Mouse (Mus musculus) testis, postnatal 10 days (tissue): Measurements from ENCODE around the gene Gpam.

Source experiments
- DNase-seq: peaks from one replicate; pipeline ENCODE4 v3.0.0; 2021; ENCODE audit warnings: low spot score

The Gpam gene

DNA sequence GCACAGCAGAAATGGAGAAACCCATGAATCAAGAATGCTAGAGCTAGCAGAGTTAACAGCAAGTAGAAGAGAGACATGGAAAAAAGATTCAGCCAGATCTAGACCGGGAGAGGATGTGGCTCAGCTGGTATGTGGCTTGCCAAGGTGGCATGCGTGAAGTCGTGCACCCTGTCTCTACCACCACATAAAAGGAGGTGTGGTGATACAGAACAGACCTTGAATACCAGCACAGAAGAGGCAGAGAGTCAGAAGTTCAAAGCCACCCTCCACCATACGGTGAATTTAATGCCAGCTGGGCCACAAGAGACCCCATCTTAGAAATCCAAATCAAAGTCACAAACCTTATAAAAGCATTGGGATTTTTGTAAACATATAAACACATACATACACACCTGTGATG lies 25.4 kb downstream of the Gpam start:
- no peak for DNase-seq

DNA sequence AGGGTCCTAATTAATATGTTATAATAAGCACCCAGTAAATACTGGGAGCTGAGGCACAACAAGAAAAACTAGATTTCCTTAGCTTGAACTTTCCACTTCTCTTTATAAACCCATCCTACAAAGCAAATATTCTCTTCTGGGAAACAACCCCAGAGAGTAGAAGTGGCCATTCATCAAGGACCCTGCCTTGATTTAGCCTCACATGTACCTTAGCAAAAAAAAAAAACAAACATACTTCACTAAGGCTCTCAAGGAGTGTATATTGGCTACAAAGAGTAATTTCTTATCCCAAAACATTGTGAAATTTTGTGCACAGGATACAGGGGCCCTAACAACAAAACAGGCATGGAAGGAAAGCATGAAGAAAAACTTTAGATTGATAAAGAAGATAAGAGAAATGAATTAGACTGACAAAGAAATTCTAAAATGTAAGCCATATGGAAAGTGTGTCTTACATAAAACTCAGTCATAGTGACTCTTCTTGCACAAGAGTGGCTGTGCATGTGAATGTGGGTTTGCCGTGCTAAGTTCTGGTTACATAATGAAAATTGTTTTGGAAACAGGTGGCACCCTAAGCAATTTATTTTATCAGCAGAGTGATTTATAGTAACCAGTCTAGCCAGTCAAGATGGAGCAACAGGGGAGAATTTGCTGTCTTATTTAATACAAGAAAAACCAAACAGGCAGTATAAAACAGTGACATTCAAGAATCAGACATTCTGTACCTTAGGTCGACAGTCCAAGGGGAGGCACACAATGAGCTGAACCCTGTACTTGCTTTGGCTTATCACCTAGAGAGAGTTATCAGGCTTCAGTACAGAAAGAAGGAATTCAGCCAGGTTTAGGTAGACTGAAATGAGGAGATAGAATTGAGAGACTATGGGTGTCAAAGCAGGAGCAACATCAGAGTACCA lies 26.6 kb downstream of the Gpam start:
- no peak for DNase-seq

DNA sequence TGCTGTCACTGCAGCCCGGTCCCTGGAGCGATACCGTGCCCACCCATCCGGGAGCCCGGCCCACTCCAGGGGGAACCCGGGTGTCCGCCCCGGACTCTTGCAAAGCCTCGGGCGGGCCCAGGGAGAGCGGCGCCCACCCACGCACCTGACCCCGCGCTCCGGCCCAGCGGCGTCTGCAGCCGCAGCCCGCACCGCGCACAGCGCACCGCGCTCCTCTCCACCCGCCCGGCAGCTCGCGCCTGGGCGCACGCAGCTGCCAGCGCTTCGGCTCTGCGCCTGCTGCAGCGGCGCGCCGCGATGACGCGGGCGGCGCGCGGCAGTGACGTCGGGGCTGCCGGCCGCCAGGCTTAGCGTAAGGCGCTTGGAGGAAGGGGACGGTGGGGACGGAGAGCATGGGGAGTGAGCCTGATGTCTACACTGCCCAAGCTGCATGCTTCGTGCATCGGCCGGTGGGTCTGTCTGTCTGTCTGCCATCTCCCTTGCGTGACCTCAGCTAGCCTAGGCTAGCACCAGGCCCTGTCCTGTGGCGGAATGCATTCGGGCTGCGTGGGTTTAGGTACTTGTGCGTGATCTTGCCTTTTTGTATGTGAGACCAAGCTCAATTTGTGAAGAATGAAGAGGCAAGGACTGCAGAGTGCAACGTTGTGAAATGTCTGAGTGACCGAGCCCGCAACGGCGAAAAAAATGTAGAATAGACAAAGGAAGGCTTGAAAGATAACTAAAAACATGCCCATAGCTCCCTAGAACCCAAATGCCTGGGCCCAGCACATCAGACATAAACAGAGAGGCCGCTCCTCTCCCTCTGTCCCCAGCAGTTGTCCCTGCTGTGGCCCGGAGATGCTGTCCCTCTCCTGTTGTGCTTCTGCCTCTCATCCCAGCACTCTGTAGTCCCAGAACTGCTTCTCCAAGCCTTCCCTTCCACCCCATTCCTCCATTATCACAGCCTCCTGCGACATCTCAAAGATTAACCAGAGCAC lies 27.6 kb downstream of the Gpam start:
- peak; percentile 87 for DNase-seq

DNA sequence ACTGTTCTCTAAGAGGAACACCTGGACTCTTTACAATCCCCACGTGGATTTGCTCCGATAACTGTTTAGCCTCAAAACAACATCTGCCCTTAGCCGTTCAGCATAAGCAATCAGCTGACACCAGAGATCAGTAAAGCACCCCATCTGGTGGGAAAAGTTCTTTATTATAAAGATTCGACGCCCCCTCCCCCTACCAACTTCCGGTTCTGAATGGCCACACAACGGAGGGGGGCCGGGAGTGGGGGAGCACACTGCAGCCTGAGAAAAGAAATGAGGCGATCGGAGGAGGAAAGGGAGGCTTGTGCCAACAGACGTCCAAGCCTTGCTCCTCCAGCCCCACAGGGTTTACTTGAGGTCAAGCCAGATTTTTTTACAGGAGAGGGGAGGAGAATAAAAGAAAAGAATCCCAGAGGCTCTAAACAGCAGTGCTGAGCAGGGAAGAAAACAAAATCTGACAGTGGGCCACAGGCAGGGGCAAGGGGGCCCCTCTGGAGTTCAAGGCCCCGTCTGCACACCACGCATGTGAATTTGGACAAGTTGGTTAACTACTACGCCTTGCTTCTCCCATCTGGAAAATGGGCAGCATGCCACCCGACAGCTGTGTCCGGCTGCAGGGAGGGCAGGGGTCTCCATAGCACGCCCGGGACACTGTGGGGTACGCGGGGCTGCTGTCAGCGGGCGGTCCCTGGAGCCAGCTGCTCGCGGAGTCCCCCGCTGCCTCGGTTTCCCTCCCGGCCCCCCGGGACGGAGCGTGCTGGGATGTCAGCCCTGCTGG lies 28.4 kb downstream of the Gpam start:
- peak; percentile 84 for DNase-seq

DNA sequence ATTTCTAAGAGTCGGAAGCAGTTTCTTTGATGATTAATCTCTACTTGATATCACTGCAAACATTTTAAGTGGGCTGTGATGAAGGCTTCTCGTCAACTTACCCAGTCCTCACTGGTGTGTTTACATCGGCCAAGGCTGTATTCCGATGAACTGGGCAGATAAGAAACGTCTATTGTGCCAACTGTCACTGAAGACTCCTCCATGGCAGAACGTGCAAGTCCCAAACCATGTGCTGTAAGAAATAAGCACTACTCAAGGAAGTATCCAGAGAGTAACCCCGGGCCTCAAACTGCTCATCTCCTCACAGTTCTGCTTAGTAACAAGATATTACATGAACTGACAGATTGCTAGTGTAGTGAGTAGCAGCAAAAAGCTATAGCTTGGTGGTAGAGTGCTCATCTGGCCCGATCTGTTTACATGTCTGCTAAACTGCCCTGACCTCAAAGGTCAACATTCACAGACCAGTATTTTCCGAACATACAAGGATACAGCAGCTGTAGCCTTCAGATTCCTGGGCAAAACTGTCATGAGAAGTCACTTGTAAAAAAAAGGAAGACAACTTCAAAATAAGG lies 29.6 kb downstream of the Gpam start:
- DNase-seq = no peak

DNA sequence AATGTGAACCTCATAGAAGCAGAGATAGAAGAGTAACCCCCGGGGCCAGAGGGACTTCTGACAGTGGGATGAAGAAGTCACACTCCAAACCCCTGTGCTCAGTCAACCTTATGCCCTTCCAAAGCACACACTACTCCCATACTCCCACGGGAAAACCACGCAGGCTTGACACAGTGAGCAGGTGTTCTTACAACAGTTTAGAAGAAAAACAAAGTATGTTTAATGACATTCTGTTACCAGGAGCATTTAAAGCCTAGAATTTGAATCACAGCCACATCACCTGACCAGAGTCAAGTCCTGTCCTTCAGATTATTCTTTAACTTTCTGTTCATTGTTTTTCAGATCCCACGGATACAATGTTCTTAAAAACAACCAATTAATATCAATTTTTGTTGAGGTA lies 30.4 kb downstream of the Gpam start:
- DNase-seq = no peak

DNA sequence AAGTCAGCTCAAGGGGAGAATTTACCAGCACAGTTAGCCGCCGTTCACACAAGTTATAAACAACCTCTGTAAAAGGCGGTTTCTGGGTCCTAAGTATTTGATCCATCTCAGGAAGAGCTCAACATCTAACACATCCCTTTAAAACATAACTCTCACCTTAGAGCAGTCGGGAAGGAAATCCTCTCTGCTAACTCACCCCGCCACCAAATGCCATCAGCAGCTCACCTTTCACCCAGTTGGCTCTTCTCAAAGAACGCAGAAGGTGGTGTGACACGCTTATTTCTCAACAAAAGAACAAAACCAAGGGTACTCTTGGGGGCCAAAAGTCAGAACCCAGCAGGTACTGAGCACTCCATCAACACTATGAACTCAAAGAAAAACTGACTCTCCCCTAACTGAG lies 31.5 kb downstream of the Gpam start:
- no peak for DNase-seq

DNA sequence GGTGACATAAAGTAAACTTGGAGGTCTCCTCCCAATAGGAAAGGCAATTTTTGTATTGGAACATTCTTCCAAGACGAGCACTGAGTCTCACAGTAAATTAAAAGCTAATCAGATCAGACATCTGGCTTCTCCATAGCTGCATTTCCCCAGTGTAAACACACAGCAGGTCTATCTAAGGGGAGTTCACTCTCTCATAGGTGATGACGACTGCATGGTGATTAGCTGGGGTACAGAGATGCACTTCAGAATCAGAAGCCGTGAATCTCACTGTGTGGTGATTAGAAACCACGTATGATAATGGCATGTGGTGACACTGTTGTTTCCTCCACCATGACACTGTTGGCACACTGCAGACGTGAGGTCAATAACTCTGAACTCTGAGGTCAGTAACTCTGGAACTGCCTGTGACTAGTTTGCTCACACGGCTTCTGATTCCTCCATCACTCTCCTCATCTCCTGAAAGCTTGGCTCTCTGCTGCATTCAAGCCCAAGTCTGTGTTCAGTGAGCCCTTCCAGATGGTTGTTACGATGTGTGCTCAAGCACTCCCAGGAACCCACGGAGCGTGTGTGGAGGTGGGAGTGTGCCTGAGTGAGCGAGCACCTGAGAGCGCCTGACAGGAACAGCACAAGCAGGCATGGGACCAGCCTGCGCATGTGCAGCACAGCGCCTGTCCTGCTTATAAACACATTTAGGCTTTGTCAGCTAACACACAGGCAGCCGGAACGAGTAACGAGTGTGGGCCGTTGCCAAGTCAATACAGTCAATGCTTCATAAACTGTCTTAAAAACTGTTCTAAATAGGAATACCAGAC lies 35.2 kb downstream of the Gpam start:
- DNase-seq = no peak

DNA sequence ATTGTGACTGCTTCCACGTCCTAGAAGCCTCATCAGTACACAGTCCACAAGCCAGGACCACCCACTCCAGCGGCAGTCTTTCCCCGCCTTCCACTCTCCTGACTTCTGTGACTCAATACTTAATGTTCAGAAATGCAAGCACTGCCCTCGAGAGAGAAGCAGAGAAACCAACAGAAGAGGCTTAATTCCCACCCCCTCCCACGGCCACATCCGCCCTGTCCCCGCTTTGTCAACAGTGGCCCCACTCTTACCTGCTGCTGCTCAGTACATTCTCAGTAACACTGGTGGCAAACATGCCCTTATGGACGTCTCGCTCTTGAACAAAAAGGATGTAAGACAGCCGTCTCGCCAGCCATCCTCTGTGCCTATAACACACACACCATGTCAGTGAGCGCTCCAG lies 36.2 kb downstream of the Gpam start:
- DNase-seq = no peak

DNA sequence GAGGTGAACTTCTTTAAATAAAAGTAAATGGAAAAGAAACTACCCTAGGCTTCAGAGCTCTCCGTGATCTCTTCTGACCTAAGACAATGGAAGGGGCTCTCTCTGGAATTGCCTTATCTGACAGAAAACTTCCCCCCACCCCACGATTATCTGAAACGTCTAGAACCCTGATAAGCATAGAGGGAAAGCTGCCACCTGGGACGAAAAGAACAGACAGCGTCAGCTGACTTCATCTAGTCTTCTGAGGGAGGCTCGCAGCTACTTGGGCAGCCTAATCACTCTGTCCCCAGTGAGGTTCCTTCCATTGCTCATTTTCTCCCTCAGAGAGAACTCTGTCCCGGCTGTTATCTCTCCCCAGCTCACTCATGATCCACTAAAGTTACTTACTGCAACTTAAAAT lies 36.9 kb downstream of the Gpam start:
- no peak for DNase-seq

DNA sequence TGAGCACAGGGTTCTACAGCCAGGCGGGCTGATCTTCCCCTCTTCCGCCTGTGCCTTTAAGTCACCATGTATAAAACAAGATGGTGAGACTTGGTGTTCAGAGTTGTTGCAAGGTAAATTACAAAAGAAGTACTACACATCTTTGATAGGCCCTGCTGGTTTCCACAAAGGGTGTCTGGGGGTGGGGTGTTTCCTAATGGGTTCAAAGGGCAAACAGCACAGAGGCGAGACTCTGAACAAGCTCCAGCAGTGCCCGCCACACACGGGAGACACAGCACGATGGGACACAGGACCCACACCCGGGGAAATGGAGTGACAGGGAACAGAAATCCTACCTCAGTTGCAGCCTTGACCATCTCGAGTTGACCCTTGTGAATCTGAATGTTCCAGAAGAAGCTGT lies 39.3 kb downstream of the Gpam start:
- no peak for DNase-seq

DNA sequence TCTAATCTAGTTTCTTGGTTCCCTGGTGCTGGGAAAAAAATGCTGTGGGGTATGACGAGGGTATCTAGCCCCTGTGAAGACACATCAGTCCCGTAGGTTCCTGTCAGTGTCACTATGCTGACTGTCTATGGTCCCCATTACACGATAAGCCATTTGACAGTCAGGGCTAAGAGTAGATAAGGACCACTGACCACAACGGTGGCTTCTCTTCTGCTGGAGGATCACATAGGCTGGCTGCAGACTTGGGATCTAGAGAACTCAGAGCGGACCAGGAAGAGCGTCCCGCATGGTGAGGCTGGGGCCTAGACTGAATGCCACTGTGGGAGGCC lies 41.2 kb downstream of the Gpam start:
- DNase-seq = no peak

DNA sequence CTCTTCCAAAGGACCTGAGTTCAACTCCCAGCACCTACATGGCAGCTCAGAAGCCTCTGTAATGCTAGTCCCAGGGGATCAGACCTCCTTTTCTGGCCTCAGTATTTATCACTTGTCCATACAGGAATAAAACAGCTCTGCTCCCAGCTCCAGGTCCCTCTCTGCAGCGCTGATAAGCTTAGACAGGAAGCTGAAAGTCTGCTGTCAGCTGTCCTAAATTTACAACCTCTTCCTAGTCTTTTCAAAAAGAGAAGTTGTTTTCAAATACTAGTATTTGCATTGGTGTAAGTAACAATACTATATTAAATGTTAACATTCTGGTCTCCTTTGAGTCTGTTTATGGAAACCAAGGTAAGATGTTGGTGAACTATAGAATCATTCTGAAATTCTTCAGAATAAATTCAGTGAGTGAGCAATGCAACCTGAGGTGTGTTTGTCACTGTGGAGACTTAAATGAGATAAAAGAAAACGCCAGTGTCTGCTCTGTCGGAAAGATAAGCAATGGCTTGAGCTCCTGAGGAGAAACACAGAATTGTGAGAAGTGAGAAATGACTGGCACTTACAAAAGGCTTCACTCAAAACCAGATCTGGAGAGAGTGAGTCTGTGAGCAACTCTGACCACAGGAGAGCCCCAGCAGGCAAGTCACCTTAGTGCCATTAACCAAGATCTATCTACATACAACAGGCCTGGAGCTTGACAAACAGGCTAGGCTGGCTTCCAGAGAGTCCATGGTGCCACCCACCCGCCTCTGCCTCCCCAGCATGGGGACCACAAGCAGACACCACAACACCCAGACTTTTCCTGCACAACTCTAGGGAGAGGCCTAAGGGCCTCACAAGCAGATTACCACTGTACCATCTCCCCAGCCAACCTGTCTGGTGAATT lies 41.8 kb downstream of the Gpam start:
- no peak for DNase-seq

DNA sequence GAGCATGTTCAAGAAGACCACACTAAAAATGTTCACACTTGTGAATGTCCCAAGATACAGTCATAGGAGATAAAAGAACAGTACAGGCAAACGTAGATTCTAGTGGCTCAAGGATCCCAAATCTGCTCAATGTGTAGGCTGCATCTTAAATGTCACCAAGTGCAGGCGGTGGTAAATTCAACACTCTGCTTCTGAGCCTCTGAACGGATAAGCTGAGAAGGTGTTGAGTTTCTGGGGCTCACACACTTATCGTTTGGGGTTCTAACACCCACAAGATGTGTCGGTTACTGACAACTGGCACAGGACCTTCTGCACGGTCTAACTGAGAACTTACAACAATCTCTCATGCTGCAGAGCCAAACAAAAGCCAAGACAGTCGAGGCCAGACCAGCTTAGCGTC lies 50.2 kb downstream of the Gpam start:
- no peak for DNase-seq

DNA sequence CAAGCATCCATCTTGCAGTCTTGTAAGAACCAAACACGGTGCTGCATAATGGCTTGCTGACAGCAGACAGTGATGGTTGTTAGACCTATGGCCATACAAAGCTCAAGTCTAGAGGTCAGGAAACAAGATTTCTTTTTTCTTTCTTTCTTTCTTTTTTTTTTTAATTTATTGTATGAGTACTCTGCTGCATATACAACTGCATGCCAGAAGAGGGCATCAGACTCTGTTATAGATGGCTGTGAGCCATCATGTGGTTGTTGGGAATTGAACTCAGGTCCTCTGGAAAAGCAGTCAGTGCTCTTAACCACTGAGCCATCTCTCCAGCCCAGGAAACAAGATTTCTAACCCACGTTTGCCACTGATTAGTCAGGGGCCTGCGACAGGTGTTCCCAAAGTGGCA lies 54.0 kb downstream of the Gpam start:
- DNase-seq = no peak

DNA sequence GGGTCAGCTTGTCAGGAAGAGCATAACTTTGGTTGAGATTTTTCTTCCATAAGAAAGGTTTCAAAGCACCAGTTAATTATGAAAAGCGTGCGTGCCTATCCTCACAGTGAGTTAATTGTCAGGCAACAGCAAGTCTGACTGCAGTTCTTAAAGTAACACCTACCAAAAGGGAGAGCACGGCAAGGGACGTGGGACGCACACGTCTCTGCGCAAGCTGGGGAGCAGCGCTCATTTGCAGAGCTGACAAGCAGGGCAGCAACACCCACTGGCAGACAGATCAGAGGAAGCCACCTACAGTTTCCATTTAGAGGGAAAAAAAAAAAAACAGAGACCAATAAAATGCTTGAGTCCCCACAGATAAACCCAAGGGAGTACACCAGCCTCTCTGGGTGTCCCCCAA lies 58.0 kb downstream of the Gpam start:
- no peak for DNase-seq

DNA sequence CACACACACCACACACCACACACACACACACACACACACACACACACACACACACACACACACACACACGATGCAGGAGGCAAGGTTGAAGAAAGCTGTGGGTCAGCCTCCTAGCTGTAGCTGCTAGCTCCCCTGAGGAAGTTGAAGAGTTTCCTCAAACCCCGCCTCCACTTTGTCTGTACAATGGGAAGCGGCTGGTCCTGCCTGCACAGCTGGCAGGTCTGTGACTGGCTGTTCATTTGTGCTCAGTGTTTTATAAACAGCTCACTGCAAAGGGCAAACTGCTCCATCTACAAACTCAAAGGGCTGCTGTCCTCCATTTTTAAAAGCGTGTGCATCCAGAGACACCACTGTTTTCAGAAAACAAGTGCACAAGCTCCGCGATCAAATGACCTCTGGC lies 63.8 kb downstream of the Gpam start:
- no peak for DNase-seq

DNA sequence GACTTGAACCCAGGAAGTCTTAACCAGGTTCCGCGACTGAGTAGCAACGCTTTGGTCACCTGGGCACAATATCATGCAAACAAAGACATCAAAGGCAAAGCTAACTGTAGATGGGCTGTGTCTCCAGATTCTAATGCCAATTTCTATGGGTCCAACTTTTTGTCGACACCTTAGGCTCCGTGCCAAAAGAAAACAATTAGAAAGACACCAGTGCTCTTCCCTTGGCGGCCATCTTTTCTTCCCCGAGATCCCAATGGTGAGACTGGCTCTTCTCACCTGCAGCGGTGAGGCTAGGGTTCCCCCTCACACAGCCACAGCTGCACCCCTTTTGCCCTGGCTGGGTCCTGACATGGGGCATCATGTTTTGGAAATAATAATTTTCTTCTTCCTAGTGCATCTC lies 64.5 kb downstream of the Gpam start:
- DNase-seq = no peak

DNA sequence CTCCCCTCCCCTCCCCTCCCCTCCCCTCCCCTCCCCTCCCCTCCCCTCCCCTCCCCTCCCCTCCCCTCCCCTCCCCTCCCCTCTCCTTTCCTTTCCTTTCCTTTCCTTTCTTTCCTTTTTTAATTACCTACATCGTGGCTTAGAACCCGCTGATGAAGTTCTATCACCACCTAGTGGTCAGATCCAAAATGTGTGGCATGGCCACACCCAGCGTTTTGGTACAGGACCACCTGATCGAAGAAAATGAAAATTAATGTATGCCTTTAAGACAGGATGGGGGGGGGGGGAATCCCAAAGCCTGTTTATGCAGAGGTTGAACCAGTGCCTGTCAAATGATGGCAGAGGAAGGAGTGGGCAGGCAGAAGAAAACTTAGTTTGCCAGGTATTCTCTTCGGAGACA lies 65.1 kb downstream of the Gpam start:
- DNase-seq = no peak

DNA sequence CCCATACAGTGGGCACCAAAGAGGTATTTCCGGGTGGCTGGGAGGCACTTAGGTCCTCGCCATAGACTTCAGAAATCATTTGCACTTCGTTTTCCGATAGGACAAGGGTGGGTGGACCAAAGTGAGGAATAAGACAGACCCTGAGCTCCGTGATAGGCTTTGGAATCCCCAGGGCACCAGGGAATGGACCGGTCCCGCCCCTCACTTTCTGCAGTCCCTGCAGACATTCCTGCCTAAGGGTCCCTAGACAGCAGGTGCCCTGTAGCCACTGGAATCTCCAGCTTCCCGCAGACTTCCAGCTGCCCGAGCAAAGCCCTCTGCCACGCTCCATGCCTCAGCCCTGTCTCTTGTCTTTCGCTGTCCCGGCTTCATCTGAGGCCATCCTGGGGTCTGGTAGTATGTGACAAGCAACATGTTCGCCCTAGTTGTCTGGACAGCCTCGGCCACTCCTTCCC lies 65.6 kb downstream of the Gpam start:
- DNase-seq = no peak
